Mouse (Mus musculus) lung, adult 10 weeks (tissue): ENCODE results near the gene Cpne5. TPM values are rescaled to one million over a fixed set of nuclear protein-coding genes. Genes with fewer than 3 reads are reported as not detected.

Source experiments
- polyA plus RNA-seq: library from polyadenylated mRNA; stranded (reverse); fragments of 350-450 nt; fragmentation: Illumina TruSeq; extraction: RNeasy Lipid Tissue Mini Kit (QIAGEN cat#74804); gene quantifications from one replicate; pipeline ENCODE4 v1.2.3, GENCODE M21; 2014; ENCODE audit warnings: low read depth, low replicate concordance; ENCODE audit not compliant: insufficient read depth

Cpne5 gene
- polyA plus RNA-seq, result 3.7 TPM

DNA sequence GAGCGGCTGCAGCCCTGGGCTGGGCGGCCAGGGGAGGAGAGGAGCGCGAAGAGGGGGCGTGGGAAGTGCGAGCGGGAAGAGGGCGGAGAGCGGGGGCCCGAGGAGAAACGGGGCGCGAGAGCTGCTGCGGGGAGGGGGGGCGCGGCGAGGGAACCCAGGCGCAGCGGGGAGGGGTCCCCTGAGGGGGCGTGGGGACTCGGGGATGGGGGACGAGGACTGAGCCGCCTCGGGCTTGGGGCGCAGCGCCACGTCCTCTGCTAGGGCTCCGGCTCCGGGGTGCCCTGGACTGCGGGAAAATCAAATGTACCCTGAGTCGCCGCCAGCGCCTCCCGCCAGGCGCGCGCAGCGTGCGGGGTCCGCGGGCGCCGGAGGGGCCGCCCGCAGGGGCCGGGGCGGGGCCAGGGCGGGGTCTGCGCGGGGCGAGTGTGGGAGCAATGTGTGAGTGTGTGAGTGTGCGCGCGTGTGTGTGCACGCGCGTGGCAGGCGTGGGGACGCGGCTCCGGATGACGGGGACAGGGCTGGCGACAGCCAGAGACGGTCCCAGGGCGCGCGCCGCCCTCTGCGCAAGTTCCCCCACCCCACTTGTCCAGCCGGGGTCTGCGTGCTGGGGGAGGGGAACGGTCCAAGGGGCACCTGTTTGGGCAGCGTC is at the start of gene Cpne5:
Gene Cpne5 (minus strand): TSS at position 396 of the 649 bp plus-strand sequence.

DNA sequence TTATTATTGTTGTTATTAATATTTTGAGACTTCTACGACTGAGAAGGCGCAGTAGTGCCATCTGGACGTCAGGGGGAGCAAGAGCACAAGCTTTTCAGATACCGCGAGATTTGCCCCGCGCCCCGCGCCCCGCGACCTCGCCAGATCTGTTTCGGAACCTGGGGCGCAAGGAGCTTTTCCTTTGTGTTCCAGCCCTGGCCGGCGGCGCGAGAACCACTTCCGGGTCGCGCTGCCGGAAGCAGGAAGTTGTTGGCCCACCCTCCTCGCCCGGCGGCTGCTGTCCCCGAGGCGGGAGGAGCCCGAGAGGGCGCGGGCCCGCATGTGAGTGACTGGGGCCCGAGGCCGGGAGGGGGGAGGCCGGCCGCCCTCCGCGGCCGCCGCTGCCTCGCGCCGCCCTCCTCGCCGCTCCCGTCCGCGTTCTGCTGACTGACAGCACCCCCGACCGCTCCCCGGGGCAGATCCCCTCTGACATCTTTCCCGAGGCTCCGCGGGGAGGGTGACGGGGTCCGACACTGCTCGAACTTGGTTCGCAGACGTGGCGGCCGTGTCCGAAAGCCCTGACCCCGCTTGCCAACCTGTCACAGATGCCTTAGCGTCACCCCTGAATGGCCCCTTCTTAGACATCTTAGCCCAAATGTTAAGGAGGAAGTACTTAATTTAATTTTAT is 30.8 kb upstream of the Cpne5 start, which contains the start of gene BC004004:
Gene BC004004 (plus strand): TSS at position 107 of the 667 bp plus-strand sequence.

DNA sequence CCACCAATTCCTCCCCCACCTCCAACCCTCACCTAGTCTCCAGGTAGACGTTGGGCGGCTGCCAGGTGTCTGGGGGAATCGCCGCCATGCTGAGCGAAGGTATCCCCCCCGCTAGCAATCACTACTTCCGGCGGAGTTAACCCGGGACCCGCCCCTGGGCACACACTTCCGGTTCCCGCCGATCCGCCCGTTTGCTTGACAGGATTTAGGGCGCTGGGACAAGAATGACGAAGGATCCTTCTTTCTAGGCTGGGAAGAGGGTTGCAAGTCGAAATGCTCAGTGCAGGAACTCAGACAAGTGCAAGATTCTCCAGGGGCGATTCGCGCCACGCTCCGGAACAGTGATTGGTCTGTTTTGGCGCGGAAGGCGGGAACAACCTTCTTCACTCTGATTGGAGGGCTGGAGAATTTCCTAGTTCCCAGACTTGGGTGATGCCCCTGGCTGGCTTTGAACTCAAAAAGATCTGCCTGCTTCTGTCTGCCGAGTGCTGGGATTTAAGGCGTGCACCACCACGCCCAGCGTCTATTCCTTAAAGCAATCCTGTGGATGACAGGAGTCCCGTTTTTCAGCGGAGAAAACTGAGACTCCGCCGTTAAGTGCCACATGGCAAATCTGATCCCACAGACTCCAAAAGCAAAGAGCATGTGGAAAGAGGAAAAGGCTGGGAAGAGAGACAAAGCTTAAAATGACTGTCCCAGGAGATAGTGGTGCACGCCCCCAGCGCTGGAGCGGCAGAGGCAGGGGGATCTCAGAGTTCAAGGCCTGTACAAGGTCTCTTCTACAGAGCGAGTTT is 26.1 kb upstream of the Cpne5 start, which contains the start of gene Ppil1:
Gene Ppil1 (minus strand): TSS at position 347 of the 794 bp plus-strand sequence.

DNA sequence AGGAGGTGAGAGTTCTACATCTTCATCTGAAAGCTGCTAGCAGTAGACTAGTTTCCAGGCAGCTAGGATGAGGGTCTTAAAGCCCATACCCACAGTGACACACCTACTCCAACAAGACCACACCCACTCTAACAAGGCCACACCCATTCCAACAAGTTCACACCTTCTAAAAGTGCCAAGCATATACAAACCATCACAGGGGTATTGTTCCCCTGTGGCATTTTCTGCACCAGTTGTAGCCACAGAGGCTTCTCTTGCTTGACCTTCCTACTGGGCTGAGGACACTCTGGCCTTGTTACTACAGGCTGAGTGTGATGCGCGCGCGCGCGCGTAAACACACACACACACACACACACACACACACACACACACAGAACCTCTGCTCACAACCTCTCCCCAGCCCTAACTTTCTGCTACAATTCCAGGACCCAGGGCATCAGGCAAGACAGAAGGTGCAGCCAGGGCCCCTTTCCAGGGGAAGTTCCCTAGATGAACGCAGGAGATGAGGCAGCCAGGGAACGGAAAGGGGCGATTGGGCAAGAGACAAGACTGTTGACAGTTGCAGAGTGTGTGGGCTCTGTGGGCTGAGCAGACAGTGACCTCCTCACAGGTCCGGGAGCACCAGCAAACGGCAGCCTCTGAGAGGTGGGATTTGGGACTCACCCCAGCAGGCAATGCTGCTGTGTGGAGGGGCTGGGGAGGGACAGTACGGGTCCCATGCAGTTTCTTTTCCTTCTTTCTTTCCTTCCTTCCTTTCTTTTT is 124.2 kb downstream of the Cpne5 start, which contains the start of gene Rab44:
Gene Rab44 (plus strand): TSS at position 555 of the 762 bp plus-strand sequence.

Other genes starting within 250 kb of the Cpne5 start
- 42.7 TPM for gene Stk38, start 230.2 kb downstream of the Cpne5 start, polyA plus RNA-seq
- gene Srsf3, start 205.5 kb downstream of the Cpne5 start, polyA plus RNA-seq, result 149 TPM
- gene Cdkn1a, start 147.2 kb downstream of the Cpne5 start, polyA plus RNA-seq, result 98.5 TPM
- 6.1 TPM for gene Rab44, start 124.0 kb downstream of the Cpne5 start, polyA plus RNA-seq
- 30.3 TPM for gene Ppil1, start 26.0 kb upstream of the Cpne5 start, polyA plus RNA-seq
- gene BC004004, start 30.6 kb upstream of the Cpne5 start, polyA plus RNA-seq, result 93.0 TPM
- gene Pi16, start 79.5 kb upstream of the Cpne5 start, polyA plus RNA-seq, result 28.9 TPM
- 273 TPM for gene Mtch1, start 109.8 kb upstream of the Cpne5 start, polyA plus RNA-seq
- gene Fgd2, start 122.7 kb upstream of the Cpne5 start, polyA plus RNA-seq, result 12.6 TPM